Mouse (Mus musculus): ENCODE results near the gene Ildr2.

The Ildr2 gene

DNA sequence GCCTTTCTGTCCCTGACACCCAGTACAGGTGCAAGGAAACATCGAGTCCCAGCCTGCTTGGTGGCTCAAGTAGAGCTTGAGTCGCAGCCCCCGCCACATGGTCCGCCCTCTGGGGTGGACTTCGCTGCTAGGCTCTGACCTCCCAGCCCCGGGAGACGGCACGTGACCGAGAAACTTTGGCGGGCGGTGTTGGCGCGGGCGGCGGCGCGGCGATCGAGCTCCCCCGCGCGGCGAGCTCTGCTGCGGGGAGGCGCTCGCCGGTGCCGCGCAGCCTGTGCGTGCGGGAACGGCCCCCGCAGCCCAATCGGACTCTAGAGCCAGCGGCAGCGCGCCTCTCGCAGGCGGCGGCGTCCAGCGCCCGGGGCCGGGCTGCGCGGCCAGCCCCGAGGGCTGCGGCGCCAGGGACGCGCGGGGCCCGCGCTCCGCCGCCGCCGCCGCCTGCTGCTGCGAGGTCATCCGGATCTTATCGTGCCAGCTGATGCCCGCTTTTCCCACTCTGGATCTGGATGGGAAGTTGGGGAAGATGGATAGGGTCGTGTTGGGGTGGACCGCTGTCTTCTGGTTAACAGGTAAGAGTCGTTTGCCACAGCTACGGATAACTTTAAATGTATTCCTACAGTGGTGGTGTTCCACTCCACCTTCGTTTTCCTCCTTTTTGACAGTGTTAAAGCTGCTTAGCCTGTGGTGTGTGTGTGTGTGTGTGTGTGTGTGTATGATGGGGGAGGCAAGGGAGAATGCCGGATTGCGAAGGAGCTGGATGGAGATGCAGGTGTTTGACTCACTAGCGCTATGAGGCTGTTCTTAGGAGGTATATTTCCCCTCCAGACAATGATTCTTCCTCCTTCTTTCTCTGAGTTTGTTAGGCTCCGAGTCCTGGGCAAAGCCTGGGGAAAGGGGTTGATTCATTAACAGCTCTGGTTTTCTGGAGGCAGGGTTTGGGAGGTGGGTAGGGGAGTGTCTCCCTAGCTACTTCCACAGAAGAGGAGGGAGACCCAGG, at the start of gene Ildr2:
Gene Ildr2 (plus strand): TSS at position 242 of the 997 bp plus-strand sequence.
- peak; percentile 79 for DNase-seq (ENCODE audit: low read depth, low spot score)

DNA sequence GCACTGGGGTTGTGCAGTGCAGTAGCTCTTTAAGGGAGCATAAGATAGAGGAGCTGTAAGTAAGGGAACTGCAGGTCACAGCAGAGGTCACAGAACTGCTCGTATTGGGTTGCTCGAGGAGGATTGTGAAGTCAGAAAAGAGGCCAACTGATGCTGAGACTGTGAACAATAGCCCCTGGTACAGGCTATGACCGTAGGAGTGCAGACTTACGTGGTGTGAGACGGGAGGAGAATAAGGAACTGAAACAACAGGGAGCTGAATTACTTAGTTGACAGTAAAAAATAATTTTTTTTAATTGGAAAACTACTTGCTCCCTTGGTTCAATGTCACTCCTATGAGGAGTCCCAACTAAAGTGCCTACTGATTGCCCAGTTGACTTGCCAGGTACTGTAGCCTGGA, 49.8 kb upstream of the Ildr2 start:
- DNase-seq (ENCODE audit: low read depth, low spot score) = no peak

GRCm38 (mm10) chr1:166205159-166205558, 48.8 kb upstream of the Ildr2 start:
- no peak for DNase-seq (ENCODE audit: low read depth, low spot score)

GRCm38 (mm10) chr1:166209371-166209770, 44.6 kb upstream of the Ildr2 start:
- DNase-seq (ENCODE audit: low read depth, low spot score) = peak; percentile 66

GRCm38 (mm10) chr1:166214181-166214580, 39.8 kb upstream of the Ildr2 start:
- DNase-seq (ENCODE audit: low read depth, low spot score) = peak; percentile 69

DNA sequence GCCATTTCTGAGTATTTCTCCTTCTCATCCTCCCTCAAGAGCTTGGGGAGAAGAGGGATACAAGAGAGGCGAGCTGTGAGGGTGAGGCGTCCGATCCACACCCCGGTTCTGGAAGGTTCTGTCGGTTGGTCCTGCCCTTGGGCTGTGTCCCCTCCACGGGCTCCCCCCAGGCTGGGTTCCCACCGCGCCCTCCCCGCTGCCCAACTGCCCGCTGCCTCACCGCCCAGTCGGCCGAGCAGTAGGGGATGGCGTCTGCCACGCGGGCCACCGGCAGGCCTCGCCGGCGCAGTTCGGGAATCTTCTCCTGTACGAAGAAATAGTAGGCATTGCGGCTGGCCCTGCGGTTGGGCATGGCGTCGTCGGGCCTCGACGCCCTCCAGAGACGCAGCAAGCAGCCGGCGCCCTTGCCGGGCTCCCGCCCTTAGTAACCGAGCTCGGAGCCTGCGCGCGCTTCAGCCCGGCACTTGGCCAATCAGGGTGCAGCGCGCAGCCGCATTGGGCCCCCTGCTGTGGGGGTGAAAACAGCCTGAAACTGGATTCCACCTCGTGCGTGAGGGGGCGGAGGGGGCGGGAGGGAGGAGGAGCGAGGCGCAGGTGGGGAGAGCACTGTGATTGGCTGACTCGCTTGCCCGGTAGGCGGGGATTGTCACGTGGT, 15.5 kb upstream of the Ildr2 start, which contains the start of gene Mael:
Gene Mael (minus strand): TSS at position 433 of the 655 bp plus-strand sequence.
- DNase-seq (ENCODE audit: low read depth, low spot score) = no peak

DNA sequence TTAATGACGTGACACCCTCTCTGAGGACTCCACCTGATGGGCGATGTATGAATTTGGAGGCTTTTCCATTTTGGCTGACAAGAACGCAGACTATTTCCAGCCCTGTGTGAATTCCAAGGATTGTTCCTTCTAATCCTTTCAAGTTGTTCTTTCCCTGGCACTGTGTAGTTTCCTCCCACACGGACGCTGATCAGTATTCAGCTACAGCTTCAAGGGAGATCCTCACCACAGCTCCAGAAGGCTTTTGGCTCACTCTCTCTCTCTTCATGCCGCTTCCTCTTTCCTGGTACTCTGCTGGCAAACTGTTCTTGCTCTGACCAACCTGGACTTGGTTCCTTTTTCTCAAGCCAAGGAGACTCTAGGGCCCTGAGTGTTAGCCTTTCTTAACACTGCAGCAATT, 9.7 kb upstream of the Ildr2 start:
- peak; percentile 89 for DNase-seq (ENCODE audit: low read depth, low spot score)

DNA sequence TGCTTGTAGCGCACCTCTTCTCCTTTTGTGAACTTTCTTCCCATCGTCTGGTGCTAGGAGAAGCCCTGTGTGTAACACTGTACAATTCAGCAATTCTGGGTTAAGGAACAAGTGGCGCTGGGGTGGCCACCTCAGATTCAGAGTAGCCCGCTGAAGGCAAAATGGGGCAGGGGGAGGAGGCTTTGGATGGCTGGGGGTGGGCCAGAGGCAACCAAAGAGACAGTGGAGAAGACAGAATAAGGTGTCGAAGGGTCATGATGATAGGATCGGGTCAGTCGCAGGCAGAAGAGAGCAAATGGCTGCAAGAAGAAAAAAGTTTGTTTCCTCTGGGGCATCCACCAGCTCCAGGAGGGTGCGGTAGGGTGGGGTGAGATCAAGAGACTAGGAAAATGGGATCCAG, 1.2 kb downstream of the Ildr2 start:
- DNase-seq (ENCODE audit: low read depth, low spot score) = no peak

DNA sequence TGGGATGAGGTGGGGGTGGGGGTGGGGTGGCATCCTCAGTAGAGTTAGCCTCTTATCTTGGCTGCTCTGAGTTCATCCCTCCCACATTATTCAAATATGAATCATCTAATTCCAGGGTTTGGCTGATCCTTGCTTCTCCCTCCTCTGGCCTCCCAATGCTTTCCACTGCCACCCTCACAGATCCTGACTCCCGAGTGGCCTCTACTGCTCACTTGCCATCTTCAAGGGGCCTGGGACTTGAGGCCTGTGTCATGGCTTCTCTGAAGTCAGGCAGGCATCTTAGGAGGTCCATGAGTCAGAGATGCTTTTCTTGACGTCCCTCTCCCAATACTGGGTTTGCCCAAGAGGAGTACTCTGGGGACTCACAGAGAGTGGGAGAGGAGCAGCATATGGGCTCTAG, 1.7 kb downstream of the Ildr2 start:
- DNase-seq (ENCODE audit: low read depth, low spot score) = peak; percentile 79

GRCm38 (mm10) chr1:166256302-166256701, 2.4 kb downstream of the Ildr2 start:
- peak; percentile 59 for DNase-seq (ENCODE audit: low read depth, low spot score)

DNA sequence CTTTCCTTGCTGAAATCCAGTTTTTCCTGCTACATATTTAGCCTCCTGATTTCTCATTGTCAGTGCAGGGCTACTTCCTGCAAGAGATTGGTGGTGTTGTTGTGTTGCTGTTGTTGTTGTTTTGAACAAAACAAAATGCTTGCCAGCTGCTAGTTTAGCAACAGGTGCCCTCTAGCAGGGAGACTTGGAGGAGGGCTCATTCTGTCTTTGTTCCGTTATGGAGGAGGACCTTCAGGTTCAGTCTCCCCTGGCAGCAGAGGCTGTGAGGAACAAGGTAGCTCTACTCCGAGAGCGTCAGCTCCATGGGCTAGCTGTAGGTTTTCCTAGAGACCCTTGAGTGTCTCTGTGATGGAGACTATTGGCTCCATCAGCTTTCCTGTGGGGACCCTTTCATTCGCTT, 3.0 kb downstream of the Ildr2 start:
- no peak for DNase-seq (ENCODE audit: low read depth, low spot score)

GRCm38 (mm10) chr1:166259526-166259925, 5.6 kb downstream of the Ildr2 start:
- peak; percentile 49 for DNase-seq (ENCODE audit: low read depth, low spot score)

- no peak for DNase-seq (ENCODE audit: low read depth, low spot score)
These were observed 12.2 kb downstream of the Ildr2 start for GRCm38 (mm10) chr1:166266001-166266705.

GRCm38 (mm10) chr1:166266918-166267317, 13.0 kb downstream of the Ildr2 start:
- no peak for DNase-seq (ENCODE audit: low read depth, low spot score)

GRCm38 (mm10) chr1:166268218-166268617, 14.3 kb downstream of the Ildr2 start:
- DNase-seq (ENCODE audit: low read depth, low spot score) = no peak

DNA sequence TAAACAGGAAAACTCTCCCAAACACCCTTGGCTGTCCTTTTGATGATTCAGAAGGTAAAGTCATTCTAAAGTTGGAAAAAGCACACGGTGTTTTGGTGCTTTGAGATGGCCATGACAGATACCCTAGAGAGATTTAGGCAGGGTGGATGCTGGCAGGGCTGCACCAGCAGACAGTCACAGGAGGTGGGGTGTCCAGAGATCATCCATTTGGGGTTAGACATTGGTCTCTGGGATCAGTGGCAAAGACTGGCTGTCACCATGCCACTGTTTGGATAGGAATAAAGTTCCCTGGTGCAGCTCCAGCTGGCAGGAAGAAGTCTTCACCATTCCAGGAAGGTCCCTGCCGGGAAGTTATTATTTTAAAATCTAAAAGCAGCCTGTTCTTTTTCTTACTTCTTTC, 24.8 kb downstream of the Ildr2 start:
- DNase-seq (ENCODE audit: low read depth, low spot score) = no peak

- peak; percentile 69 for DNase-seq (ENCODE audit: low read depth, low spot score)
These were observed 25.8 kb downstream of the Ildr2 start for GRCm38 (mm10) chr1:166279580-166280206.

DNA sequence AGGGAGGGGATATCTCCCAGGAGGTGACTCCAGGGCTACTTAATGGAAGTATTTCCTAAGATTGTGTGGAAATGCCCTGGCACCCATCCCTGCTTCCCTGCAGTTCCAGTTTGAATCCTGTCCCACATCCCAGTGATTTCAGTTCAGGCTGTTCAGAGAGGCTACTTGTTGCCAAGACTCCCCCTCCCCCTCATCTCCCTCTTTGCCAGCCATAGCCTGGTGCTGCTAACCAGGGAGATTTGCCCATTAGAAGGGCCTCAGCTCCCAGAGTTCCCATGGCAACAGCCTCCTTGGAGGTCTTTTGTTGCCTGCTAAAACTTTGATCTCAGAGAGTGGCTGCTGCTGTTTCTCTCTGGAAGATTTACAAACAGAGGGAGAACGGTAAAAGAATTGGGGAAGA, 26.6 kb downstream of the Ildr2 start:
- peak; percentile 85 for DNase-seq (ENCODE audit: low read depth, low spot score)

DNA sequence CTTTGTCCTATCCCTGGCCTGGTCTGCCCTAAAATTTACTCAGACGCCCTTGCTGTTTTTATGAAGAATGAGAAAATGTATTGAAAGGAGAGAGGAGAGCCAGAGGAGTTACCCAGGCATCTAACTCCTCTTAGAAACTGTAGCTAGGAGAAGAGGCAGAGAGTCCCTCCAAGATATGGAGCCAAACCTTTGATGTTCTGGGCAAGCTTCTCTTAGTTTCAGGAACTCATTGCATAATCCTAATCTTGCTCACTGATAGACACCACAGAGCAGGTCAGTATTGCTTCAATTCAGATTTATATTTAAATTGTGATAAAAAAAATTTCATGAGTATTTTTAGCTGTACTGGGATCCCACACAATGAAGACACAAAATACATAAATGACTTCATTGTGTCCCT, 27.3 kb downstream of the Ildr2 start:
- no peak for DNase-seq (ENCODE audit: low read depth, low spot score)

DNA sequence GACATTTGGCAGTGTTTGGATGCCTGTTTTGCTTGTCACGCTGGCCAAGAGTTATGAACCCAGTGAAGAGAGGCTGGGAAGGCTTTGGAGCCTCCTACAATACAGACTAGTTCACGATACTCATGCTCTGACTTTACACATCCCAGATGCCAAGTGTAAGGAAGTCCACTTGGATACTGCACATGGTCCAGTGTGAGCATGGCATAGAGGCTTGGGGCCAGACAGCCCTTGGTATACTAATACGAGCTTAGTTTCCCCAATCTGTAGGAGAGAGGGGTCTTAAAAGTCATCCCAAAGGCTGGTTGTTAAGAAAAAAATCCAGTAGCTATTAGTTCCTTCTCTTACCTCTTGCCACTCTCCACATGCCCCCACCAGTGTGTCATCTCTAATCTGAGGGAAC, 27.9 kb downstream of the Ildr2 start:
- no peak for DNase-seq (ENCODE audit: low read depth, low spot score)

DNA sequence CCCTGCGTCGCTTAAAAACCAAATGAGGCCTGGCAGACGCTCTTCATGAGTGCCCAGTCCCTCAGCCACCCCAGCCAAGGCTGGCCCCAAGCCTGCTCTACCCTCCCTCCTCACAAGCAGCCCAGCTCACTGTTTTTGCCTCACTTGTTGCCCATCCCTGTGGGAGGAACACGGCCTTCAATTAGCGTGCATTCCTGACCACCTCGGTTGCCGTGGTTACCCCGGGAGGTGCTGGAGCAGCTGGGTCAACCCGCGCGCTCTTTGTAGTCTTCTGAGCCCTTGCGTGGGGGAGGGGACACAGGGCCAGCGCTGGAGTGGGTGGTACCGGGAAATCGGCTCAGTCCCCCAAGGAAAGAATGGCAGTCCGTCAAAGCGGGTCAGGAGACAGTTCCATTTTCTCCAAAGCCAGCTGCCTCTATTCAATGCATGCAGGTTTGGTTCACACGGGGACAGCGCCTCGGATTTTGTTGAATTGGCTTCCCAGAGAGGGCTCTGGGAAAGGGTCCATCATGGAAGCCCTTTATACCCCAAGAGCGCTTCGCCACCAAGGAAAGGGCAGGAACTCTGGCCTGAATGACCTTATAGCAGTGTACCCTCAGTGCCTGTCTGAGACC, 28.8 kb downstream of the Ildr2 start:
- DNase-seq (ENCODE audit: low read depth, low spot score) = peak; percentile 71
